Mouse (Mus musculus) limb, embryonic 10.5 days (tissue): ENCODE results near the gene Depdc5. TPM values are rescaled to one million over a fixed set of nuclear protein-coding genes. Genes with fewer than 3 reads are reported as not detected.

Source experiments
- DNase-seq: peaks from one replicate; pipeline ENCODE4 v3.0.0-alpha.2; 2017; ENCODE audit warnings: low spot score
- H3K27ac ChIP-seq: fragments of 300-500 bp; sonication (generic); 2 replicates; pipeline ENCODE4 v1.5.1; 2016; ENCODE audit warnings: mild to moderate bottlenecking
- H3K27me3 ChIP-seq: fragments of 300-500 bp; sonication (generic); 2 replicates; pipeline ENCODE4 v1.6.1; 2016; ENCODE audit warnings: low read depth, mild to moderate bottlenecking; ENCODE audit not compliant: poor library complexity, severe bottlenecking
- H3K36me3 ChIP-seq: fragments of 300-500 bp; sonication (generic); 2 replicates; pipeline ENCODE4 v1.6.1; 2016; ENCODE audit warnings: mild to moderate bottlenecking, moderate library complexity
- H3K4me1 ChIP-seq: fragments of 300-500 bp; sonication (generic); 2 replicates; pipeline ENCODE4 v1.6.1; 2016
- H3K4me3 ChIP-seq: fragments of 300-500 bp; sonication (generic); 2 replicates; pipeline ENCODE4 v1.5.1; 2016; ENCODE audit warnings: mild to moderate bottlenecking, moderate library complexity
- H3K9me3 ChIP-seq: fragments of 300-500 bp; sonication (generic); replicated peaks from 2 replicates; pipeline ENCODE4 v1.6.1; 2016; ENCODE audit warnings: mild to moderate bottlenecking
- WGBS: fragments of 180-500 bp; shearing (Covaris S2); methylation state at CpG from one replicate; pipeline ENCODE4 v1.1.7; 2016; 5-methylcytosine and 5-hydroxymethylcytosine counted together
- polyA plus RNA-seq: library from polyadenylated mRNA; unstranded; fragments of >200 nt; fragmentation: Nextera tagmentation; extraction: Ambion mirVana; gene quantifications from 2 replicates; pipeline ENCODE4 v1.2.1, GENCODE M21; 2016

Gene Depdc5
- polyA plus RNA-seq, 1 experiment from 2014 or later = 37.9 TPM

GRCm38 (mm10) chr5:32934654-32935053 lies 71.2 kb downstream of the Depdc5 start:
- Histone ChIP-seq H3K36me3 (peaks cover 89% of the 10 kb centered on the region), H3K27me3 (no peaks in the 10 kb centered on the region), H3K4me1 (no peaks in the 10 kb centered on the region), H3K9me3 (no peaks in the 10 kb centered on the region), H3K4me3 (no peak overlapping the region), H3K27ac (no peak overlapping the region)
- no peak for DNase-seq
- 65% methylated on average over 2 of the region's 2 CpGs for WGBS

GRCm38 (mm10) chr5:32940586-32940985 lies 77.1 kb downstream of the Depdc5 start:
- no peak for DNase-seq
- no peaks in the 10 kb centered on the region for H3K27me3 ChIP-seq
- no peak overlapping the region for H3K4me3 ChIP-seq
- peaks cover 99% of the 10 kb centered on the region for H3K36me3 ChIP-seq
- 96% methylated on average over 7 of the region's 7 CpGs for WGBS
- no peaks in the 10 kb centered on the region for H3K9me3 ChIP-seq
- H3K27ac ChIP-seq = no peak overlapping the region
- no peaks in the 10 kb centered on the region for H3K4me1 ChIP-seq

- Histone ChIP-seq H3K27ac (no peak overlapping the region), H3K36me3 (peaks cover 100% of the 10 kb centered on the region), H3K4me3 (no peak overlapping the region), H3K9me3 (no peaks in the 10 kb centered on the region), H3K27me3 (no peaks in the 10 kb centered on the region), H3K4me1 (no peaks in the 10 kb centered on the region)
- no peak for DNase-seq
- WGBS = 92% methylated on average over 8 of the region's 8 CpGs
These were observed 77.9 kb downstream of the Depdc5 start for GRCm38 (mm10) chr5:32941209-32941924.

DNA sequence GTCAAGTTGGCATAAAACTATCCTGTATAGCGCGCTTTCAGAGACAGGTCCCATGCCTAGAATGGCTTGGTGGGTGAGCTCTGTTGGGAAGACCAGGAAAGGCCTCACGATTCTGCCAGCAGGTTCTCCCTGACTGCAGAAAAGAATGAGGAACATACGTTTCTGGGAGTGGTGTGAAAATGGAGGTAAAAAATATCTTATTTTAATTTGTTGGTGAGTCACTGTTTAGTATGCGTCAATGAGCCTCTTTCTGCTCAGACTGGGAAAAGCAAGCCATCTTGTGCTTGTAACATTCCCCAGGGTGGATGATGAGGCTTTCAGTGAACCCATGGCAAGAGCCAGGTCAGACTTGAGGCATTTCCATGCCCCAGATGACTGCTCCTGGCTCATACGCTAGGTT lies 86.6 kb downstream of the Depdc5 start:
- no peak overlapping the region for H3K4me3 ChIP-seq
- H3K27me3 ChIP-seq = no peaks in the 10 kb centered on the region
- 97% methylated on average over 6 of the region's 6 CpGs for WGBS
- H3K27ac ChIP-seq = no peak overlapping the region
- DNase-seq = no peak
- no peaks in the 10 kb centered on the region for H3K4me1 ChIP-seq
- H3K36me3 ChIP-seq = peaks cover 91% of the 10 kb centered on the region
- H3K9me3 ChIP-seq = no peaks in the 10 kb centered on the region

- no peak overlapping the region for H3K4me3 ChIP-seq
- no peaks in the 10 kb centered on the region for H3K9me3 ChIP-seq
- H3K27me3 ChIP-seq = no peaks in the 10 kb centered on the region
- H3K36me3 ChIP-seq = peaks cover 91% of the 10 kb centered on the region
- no peak for DNase-seq
- WGBS = 84% methylated on average over 3 of the region's 3 CpGs
- no peak overlapping the region for H3K27ac ChIP-seq
- no peaks in the 10 kb centered on the region for H3K4me1 ChIP-seq
These were observed 87.3 kb downstream of the Depdc5 start for GRCm38 (mm10) chr5:32950702-32951274.

DNA sequence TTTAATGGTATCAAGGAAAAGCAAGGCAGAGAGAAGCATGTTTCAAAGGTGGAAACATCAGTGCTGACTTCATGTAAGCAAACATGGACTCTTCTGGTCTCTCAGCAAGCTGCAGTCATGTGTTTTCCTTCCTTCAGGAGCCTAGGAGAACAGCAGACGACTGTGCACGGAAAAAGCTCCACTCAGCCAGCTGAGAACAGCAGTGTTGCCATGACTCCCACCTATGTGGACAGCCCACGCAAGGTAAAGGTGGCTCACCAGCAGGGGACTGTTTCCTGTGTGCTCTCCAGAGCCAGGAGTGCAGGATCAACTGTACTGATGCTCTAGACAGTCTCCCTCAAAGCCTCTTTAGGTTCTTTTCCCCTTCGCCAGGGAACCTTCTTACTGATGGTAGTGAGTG lies 92.2 kb downstream of the Depdc5 start:
- Histone ChIP-seq H3K27ac (no peak overlapping the region), H3K36me3 (peaks cover 85% of the 10 kb centered on the region), H3K4me3 (no peak overlapping the region), H3K9me3 (no peaks in the 10 kb centered on the region), H3K27me3 (no peaks in the 10 kb centered on the region), H3K4me1 (no peaks in the 10 kb centered on the region)
- 95% methylated on average over 4 of the region's 4 CpGs for WGBS
- no peak for DNase-seq

GRCm38 (mm10) chr5:32961616-32962015 lies 98.1 kb downstream of the Depdc5 start:
- Histone ChIP-seq H3K36me3 (peaks cover 81% of the 10 kb centered on the region), H3K27ac (no peak overlapping the region), H3K27me3 (no peaks in the 10 kb centered on the region), H3K4me3 (no peak overlapping the region), H3K9me3 (no peaks in the 10 kb centered on the region), H3K4me1 (no peaks in the 10 kb centered on the region)
- WGBS = 67% methylated on average over 3 of the region's 3 CpGs
- DNase-seq = no peak

GRCm38 (mm10) chr5:32962581-32962980 lies 99.1 kb downstream of the Depdc5 start:
- WGBS = 95% methylated on average over 1 of the region's 1 CpGs

GRCm38 (mm10) chr5:32976541-32976940 lies 113.0 kb downstream of the Depdc5 start:
- peaks cover 77% of the 10 kb centered on the region for H3K36me3 ChIP-seq
- no peak overlapping the region for H3K27ac ChIP-seq
- no peaks in the 10 kb centered on the region for H3K27me3 ChIP-seq
- no peaks in the 10 kb centered on the region for H3K4me1 ChIP-seq
- 87% methylated on average over 4 of the region's 4 CpGs for WGBS
- DNase-seq = no peak
- H3K9me3 ChIP-seq = no peaks in the 10 kb centered on the region
- H3K4me3 ChIP-seq = no peak overlapping the region

More at GRCm38 (mm10) chr5:32962581-32962980, 99.1 kb downstream of the Depdc5 start:
- Histone ChIP-seq H3K4me3 (no peak overlapping the region), H3K36me3 (peaks cover 81% of the 10 kb centered on the region), H3K27ac (no peak overlapping the region), H3K4me1 (no peaks in the 10 kb centered on the region), H3K27me3 (no peaks in the 10 kb centered on the region), H3K9me3 (no peaks in the 10 kb centered on the region)
- no peak for DNase-seq

DNA sequence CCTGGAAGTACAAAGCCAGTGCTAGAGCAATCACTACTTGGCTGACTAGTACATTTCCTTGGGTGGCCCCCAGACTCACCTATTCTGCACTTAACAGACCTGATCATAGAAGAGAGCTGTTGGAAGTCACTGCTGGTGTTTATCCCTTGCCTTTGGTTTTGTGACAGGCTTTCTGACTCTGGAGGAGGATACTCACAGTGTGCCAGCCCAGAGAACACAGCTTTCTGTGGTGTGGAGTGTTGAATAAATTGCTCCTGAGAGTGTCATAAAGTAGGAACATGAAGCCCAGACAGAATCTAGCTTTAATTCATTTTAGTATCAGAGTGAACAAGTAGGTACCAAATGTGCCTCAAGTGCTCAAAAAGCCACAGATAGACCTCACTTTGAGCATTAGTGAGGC lies 113.7 kb downstream of the Depdc5 start:
- DNase-seq = no peak
- Histone ChIP-seq H3K4me1 (no peaks in the 10 kb centered on the region), H3K27me3 (no peaks in the 10 kb centered on the region), H3K27ac (no peak overlapping the region), H3K9me3 (no peaks in the 10 kb centered on the region), H3K36me3 (peaks cover 79% of the 10 kb centered on the region), H3K4me3 (no peak overlapping the region)

- peaks cover 78% of the 10 kb centered on the region for H3K36me3 ChIP-seq
- 79% methylated on average over 1 of the region's 1 CpGs for WGBS
These were observed 121.9 kb downstream of the Depdc5 start for GRCm38 (mm10) chr5:32985379-32985778.

DNA sequence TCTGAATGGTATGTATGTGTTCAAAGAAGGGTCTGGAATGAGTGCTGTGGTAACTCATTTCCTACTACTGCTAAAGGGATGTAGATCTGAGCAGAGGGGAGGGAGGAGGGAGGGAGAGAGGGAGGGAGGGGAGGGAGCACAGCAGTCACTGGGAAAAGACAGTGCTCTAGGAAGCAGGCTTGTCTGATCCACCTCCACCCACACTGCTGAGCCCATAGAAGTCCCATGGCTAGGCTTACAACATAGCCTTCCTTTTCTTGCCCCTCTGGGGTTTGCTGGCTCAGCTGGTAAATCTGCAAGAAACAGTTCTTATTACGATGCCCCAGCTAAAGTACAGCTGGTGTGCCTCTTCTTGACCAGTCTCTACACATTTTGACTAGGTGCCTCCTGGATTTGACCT lies 124.4 kb downstream of the Depdc5 start:
- no peaks in the 10 kb centered on the region for H3K4me1 ChIP-seq
- no peaks in the 10 kb centered on the region for H3K27me3 ChIP-seq
- DNase-seq = no peak
- H3K4me3 ChIP-seq = no peak overlapping the region
- no peak overlapping the region for H3K27ac ChIP-seq
- peaks cover 65% of the 10 kb centered on the region for H3K36me3 ChIP-seq
- H3K9me3 ChIP-seq = no peaks in the 10 kb centered on the region
- 90% methylated on average over 1 of the region's 1 CpGs for WGBS

More at GRCm38 (mm10) chr5:32985379-32985778, 121.9 kb downstream of the Depdc5 start:
- no peak overlapping the region for H3K27ac ChIP-seq
- DNase-seq = no peak
- no peaks in the 10 kb centered on the region for H3K27me3 ChIP-seq
- no peak overlapping the region for H3K4me3 ChIP-seq
- H3K9me3 ChIP-seq = no peaks in the 10 kb centered on the region
- no peaks in the 10 kb centered on the region for H3K4me1 ChIP-seq

GRCm38 (mm10) chr5:32989959-32990640 lies 126.6 kb downstream of the Depdc5 start:
- 90% methylated on average over 13 of the region's 13 CpGs for WGBS
- H3K36me3 ChIP-seq = peaks cover 42% of the 10 kb centered on the region
- no peaks in the 10 kb centered on the region for H3K27me3 ChIP-seq
- H3K4me3 ChIP-seq = no peak overlapping the region
- H3K9me3 ChIP-seq = no peaks in the 10 kb centered on the region
- H3K4me1 ChIP-seq = 0 out of 2 replicates have a peak, but pooled peaks cover 5% of the 10 kb centered on the region
- DNase-seq = no peak
- H3K27ac ChIP-seq = no peak overlapping the region
